Mouse (Mus musculus): ENCODE measurements around the gene Ptpn5. TPM values are rescaled to one million over a fixed set of nuclear protein-coding genes. Genes with fewer than 3 reads are reported as not detected.

The Ptpn5 gene
- 10 to 100 TPM in 2 of 3 experiments, 1 to 10 TPM in 1; 8.8 to 16.0 (median 11.1) TPM for polyA plus RNA-seq (2017; shearing (Covaris generic))

DNA sequence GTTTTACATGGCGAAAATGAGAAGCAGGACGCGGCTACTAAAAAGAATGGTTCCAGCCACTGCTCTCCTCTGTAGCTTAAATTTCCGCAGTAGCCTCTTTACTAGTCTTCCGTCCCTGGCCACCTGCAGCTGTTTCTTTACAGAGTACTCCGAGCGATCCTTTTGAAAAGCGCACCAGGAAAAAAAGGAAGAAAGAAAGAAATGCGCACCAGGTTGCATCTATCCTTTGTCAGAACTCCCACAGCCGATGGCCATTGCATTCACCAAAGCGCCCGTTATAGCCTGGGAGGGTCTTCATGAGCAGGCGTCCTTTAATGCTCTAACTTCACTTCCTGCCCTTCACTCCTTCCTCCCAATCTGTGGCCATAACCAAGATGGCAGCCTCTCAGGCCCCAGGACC lies at the start of gene Ptpn5:
Gene Ptpn5, minus strand, starts transcription at position 354 of the 400 bp plus-strand sequence.
- ATAC-seq = no peak

DNA sequence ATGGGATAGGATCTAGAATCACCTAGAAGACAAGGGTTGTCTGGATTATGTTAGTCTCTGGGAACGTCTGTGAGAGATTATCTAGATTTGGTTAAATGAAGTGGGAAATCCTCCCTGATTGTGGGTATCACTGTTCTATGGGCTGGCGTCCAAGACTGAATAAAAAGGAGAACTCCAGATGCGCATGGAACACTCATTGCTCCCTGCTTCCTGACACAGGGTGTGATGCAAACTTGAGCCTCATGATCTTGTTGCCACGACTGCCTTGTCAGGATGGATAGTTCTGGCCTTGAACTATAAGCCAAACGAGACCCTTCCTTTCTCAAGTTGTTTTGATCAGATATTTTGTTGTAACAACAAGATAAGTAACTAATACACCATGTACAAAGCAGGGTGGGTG lies 37.3 kb upstream of the Ptpn5 start:
- no peak for ATAC-seq

DNA sequence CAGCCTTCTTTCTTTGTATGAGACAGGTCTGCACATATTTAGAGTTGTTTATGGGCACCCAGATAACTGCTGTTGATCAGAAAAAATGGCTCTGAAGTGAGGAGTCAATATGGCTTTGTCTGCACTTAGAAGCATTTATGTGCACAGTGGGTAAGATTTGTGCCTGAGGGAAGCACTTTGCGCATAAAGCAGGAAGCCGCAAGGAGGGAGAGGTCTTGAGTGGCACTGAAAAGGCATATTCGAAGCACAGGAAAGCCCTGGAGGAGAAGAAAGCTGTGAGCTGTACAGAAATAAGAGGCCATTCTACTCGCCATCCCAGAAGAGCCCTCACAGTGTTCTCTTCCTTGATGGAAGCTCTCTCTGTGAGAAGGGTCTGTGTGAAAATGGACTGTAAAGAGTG lies 31.5 kb upstream of the Ptpn5 start:
- no peak for ATAC-seq

DNA sequence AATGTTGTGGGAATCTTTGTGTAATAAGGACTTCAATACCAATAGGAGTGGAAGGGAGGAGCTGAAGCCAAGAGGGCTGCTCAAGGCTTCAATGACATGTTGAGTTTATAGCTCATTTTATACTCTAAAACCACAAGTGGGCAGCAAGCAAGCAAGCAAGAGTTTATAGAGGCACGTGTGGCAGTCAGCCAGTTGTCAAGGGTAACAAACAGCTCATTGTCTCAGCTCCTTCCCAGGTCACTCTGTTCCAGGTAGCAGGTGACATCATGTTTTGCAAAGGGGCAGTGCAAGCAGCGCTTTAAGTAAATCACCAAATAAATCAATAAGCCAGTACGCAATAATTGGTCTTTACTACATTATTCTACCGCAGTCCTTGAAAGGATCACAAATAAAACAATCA lies 29.7 kb upstream of the Ptpn5 start:
- no peak for ATAC-seq

DNA sequence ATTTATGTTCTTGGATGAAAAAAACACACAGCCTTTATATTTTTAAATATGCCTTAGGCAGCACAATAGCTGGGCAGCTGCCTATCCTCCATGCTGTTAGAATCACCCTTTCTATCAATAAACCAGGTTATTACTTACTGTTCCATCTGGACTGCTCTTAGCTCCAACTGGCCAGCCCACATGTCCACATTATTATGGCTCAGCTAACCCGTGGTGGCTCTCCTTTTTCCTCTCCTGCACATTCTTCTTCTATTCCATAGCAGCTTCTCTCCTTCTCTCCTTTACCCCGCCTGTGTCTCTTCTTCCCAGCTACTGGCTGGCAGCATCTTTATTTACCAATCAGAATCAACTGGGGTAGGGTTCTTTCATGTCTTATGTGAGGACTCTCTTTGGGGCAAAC lies 25.0 kb upstream of the Ptpn5 start:
- ATAC-seq = no peak

DNA sequence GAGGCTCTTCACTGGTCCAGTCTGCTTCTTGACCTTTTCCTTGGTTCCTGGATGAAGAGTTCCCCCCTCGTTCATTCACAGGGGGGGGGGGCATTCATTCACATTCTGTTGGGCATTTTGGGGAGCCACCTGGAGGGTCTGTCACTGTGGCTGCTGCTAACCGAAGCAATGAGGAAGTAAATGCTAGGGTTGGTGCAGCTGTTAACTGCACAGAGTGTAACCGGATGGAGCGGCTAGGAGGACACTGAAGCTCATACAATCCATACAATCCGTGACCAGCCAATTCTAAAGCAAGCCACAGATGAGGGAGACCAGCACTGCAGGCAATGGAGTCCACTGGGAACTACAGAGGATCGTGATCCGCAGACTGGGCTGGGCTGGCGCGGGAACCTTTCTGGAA lies 24.3 kb upstream of the Ptpn5 start:
- ATAC-seq = no peak

DNA sequence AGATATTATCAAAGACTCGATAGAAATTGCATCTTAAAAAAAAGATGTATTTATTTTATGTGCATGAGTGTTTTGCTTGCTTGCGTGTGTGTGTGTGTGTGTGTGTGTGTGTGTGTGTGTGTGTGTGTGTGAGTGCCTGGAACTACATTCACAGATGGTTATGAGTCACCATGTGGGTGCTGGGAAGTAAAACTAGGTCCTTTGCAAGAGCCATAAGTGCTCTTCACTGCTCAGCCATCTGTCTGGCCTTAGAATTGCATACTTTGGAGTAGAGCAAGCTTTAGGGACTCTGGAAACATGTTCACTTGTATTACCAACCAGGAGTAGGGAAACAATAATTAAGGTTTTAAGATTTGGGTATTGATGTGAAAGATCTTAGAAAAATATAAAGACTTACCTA lies 22.4 kb upstream of the Ptpn5 start:
- ATAC-seq = no peak

DNA sequence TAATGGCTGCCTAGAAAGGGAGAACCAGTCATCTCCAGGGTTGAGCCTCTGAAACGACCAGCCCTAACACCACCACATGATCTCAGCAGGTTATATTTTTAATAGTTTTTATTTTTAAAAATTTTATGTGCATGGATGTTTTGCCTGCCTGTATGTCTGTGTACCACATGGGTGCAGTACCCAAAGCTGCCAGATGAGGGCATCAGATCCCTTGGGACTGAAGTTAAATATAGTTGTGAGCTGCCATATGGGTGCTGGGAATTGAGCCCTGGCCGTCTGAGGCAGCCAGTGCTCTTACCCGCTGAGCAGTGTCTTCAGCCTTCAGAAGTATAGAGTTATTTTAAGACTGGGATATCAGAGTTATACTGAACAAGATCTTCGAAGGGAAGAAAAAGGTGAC lies 21.9 kb upstream of the Ptpn5 start:
- no peak for ATAC-seq

DNA sequence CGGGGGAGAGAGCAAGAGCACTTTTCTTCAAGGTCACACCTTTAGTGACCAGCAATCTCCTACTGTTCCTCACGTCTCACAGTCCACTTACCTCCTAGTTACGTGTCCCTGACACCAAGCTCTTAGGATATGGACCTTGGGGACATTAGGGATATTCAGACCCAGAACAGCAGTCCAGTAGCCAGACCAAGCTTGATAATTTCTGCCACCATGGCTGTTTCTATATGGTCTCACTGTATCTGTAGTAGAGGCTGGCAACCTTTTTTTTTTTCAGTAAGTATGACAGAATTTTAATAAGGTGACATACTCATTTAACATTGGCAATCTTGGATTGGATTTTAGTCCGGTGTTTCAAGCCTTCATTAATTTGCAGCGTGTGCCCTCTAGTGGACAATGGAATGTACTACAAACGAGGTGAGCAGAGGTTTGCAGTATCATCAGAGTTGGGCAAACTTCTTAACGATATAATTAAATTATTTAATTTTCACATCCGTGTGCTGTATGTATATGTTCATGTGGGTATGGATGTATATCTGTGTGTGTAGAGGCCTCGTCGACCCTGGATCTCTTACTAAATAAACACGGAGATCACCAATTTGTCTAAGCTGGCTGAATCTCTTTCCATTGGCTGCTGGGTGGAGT lies 17.1 kb upstream of the Ptpn5 start:
- ATAC-seq = peak; percentile 81

DNA sequence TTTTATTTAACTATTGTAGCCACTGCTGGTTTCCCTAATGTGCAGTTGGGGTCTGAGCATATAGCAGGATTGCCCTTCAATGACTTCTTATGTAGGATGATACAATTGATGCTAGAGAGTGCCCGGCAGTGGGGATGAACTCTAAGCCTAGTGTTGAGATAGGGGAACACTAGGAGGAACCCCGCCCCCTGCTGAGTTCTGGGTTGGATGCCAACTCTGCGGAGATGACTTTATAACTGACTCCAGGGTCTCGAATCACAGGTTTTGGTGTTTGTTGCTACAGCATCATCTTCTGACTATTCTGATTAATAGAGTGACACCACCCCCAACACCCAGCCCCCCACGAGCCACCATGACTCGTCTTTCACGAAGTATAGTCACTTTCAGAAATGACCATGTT lies 14.8 kb upstream of the Ptpn5 start:
- ATAC-seq = no peak

DNA sequence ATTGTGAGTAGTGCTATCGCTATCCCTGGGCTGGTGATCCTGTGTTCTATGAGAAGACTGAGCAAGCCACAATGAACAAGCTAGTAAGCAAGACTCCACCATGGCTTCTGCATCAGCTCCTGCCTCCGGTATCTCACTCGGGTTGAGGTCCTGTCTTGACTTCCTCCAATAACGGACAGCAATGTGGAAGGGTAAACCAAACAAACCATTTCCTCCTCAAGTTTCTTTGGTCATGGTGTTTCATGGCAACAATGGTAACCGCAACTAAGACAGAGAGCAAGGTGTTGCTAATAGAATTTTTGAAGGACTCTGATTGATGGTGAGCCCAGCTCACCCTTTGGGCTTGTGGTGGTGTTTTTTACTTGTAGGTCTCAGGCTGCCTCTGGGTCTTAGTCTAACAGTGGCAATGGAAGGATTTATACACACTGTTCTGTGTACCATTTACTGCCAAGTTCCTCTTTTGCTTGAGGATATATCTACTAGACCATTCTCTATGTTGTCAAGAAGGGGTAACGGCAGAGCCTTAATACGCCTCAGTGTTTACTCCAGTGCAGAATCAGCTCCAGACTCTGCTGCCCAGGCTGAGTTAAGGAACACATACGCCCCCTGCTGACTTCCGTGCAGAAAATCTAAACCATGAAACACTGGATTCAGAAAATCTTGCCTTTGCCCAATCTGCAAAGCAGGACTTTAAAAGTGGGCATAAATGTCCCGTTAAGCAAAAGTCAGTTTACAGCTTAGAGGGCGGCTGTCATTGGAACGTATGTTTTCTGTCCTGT lies 12.7 kb upstream of the Ptpn5 start:
- peak; percentile 33 for ATAC-seq

DNA sequence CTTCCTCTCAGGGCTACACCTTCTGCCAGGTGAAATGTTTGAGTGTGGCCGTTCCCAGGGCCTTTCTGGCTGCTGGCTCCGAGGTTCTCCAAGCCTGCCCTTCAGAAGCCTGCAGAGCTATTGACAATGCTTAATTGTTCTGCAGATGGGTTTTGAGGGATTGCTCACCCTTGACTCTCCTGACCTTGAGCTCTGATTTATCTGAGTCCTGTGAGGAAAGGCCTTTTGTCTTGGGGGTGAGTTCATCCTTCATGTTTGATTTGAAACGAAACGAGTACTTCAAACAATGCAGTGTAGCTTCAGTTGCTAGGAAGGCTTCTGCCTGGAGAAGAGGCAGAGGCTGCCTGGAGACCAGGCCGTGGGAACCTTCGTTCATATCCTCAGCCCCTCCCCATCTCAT lies 10.8 kb upstream of the Ptpn5 start:
- ATAC-seq = no peak

DNA sequence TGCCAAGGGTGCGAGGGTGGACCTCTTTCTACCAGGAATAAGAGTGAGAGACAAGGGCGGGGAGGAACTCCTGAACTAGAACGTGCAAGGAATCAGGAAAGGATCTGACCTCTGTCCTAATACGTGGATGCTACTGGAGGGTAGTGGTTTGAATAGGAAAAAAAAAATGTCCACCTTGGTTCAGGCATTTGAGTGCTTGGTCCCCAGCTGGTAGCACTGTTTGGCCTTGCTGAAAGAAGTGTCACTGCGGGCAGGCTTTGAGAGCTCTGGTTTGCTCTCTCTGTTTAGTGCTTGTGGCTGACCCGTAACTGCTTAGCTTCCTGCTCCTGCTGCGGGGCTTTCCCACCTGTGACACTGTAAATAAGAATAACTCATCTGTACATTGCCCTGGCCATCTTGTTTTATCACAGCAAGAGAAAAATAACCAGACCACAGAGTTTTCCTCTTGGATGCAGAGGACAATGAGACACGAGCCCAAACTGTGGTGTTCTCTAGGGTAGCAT lies 6.4 kb upstream of the Ptpn5 start:
- ATAC-seq = peak; percentile 35

DNA sequence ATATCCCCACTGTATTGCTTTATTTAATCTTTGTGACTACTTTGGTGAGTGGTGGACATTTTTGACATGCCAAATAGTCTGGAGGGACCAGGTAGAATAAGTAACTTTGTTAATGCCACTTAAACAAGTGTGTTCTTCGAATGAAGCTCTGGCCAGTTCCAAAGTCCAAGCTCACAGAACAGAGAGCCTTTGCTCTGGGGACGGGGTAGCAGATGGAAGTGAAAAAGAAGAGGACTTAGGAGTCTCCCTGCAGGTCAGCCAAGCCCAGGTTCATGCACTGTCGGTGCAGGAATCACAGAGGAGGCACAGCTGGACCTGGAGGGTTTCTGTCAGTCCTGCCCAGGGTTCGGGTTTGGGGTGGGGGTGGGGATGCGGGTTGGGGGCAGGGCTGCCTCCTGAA lies 1.1 kb upstream of the Ptpn5 start:
- ATAC-seq = no peak

DNA sequence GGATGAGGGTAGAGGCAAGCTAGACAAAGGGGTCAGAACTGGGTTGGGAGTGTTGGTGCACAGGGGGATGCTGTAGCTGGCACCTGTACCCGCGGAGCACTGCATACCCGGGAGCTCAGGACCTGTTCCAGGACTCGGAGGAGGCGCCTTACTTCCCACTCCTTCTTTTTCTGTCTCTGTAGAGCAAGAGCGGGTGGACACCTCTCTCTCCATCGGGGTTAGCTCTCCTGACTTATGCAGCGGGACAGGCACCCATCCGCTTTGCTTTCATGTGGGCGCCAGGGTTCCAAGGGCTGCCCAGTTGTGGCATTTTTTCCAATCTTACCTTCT lies 588 bp downstream of the Ptpn5 start:
- no peak for ATAC-seq

DNA sequence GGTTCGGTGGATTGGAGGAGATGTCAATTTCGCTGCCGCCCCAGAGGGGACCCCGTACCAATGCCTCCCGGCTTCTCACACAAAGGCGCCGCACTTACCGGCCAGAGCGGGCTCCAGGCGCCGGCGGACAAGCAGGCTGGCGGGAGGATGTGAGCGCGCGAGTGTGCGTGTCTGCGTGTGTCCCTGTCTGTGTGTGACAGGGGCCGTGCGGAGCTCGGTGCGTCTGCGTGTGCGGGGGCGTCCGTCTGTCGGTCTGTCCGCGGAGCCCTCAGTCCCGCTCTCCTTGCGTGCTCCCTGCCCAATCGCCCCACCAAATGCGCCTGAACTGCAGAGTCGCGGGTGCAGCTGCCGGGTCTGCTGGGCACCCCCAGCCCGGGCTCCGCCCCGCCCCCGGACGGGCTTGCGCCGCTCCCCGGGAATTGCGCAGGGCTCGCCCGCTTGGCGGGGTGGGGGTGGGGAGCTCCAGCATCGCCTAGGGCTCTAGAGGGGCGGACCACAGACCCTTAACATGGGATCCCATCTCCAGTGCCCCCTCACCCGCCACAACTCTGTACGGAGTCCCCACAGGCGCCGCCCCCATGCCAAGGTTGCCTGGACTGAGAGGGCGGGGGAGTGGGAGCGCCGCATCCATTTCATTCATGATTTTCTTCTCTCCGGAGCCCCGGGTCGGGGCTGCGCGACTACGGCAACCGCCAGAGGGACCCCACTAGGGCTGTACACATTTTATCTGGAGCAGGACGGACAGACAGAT lies 1.1 kb downstream of the Ptpn5 start:
- ATAC-seq = no peak

DNA sequence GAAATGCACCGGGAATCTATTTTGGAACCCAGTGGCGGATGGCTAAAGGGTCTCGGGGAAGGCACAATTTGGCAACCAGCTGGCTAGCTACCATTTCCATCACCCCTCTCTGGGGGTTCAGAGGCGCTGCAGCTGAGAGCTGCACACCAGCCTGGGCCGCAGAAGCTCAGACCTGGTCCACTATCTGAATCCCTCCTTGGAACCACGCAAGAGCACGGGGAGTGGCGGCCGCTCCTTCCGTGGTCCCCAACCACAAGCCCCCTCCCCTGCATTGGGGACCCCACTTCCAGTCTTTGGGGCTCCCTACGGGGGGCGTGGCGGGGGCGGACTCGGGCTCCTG lies 1.7 kb downstream of the Ptpn5 start:
- ATAC-seq = no peak

DNA sequence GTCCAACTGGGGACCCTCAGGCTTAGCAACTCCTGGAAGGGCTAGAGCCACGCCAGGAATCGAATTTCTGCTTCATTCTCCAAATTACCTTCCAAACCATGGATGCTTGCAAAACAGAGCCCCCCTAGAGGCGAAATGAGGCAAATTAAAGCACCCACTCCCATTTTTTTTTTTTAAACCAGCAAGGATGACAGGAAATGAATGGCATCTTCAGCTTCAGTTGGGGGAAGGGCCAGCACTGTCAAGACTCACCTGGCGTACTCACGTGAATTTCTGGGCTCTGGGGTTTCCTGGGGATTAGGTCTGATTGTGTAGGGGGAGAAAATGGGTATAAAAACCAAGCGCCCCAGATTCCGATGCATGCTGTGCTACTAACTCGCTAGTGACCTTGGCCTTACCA lies 2.2 kb downstream of the Ptpn5 start:
- ATAC-seq = no peak

DNA sequence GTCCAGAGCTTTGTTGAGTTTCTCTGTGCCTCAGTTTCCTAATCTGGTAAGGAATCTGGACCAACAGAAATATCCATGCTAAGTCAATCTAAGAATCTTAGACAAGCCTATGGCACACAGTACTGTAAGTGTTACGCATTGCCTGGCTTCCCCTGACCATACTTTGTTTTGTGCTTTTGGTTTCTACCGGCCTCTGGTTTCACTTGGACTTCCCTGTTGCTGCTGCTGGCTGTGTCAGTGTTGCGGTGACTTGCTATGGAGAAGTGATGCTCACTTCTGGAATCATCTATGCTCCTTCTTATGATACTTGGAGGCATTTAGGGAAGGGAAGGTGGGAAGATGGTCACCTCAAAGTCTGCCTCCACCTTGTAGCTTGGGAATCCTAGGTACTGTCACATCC lies 11.5 kb downstream of the Ptpn5 start:
- no peak for ATAC-seq

DNA sequence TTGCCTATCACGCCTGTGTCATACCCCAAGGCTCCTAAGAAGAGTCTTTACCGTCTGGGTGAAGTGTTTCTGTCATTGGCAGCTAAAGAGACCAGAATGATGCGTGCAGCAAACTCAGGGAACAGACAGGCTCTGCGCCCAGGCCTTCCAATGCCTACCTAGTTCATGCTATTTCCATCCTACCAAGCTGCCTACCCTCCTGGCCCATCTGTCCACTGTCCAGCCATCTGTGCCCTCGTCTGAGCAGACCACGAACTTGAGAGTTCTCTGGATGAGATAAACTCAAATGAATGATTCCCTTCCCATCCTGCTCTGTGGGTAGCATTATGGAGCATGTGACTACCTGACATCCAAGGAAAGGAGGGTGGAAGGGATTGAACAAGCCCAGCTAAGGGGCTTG lies 16.8 kb downstream of the Ptpn5 start:
- ATAC-seq = no peak

DNA sequence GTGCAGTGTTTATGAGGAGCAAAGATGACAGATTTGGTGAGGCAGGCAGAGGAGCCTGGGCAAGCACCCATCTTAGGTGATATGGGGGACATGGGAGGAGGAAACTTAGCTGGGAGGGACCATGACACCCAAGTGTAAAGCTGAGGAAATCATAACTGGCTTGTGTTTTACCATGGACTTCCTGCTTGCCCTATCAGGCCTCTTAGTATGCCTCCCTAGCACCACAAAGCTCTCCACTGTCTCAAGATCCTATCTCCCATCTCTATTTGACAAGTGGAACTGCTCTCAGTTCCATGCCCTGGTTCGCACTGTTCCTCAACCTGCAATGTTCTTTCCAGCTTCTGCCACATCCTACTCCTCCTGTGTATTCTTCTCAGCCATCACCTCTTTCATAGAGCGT lies 18.0 kb downstream of the Ptpn5 start:
- no peak for ATAC-seq

DNA sequence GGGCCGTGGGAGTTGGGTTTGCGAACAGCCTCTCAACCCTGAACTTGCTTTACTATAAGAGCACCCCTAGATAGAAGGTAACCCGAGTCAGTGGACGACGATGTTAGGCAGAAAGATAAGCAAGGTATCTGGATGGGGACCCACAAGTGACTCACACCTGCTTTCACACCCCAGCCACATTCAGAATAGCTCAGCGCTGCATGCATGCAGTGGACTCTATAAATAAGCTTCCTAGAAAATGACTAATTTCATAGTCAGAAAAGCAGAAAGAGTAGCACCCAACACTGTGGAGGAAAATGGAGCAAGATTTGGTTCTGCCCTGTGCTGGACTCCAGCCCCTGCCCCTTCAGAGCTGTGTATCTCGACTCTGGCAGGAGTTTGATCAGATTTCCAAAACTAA lies 20.1 kb downstream of the Ptpn5 start:
- no peak for ATAC-seq

DNA sequence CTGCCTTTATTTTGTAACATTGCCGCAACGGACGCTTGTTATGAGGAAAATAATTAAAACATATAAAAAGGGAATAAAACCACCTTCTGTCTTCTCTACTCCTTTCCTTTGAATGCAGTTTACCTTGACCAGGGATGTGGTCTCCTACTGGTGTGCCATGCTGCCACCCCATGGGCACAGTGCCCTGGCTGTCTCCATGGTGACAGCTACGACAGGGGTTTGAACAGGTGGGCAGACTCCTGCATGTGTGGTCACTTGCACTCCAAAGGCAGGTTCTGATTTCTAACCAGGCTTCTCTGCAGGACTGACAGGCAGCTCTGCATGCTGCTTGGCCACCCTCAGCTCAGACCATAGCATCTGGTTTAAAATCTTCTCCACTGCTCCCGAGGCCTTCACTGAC lies 21.4 kb downstream of the Ptpn5 start:
- no peak for ATAC-seq

DNA sequence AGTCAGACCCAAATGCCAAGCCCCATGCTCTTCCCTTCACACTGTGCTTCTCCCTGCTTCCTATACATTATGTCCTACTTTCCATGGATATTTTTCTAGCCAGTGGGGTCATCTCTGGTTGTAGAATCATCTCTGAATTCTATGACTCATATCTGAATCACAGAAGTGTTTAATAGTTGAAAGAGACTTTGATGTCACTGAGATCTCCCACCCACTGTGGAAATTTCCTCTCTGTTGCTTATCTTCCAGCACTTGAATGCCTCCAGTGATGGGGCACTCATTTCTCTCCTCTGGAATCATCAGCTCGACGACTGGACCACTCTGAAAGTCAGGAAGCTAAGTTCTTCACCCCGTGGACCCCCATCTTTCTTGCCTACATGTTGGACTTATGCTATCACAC lies 22.4 kb downstream of the Ptpn5 start:
- peak; percentile 29 for ATAC-seq

All from inflammation-experienced regulatory T-cells, adult 6 months (primary cell).